24 mouse cellular contexts compared by ENCODE assay signal in genomic region chr14:121954129-121954528, GRCm38 (mm10). TPM values are rescaled to one million over a fixed set of nuclear protein-coding genes. Genes with fewer than 3 reads are reported as not detected.
"Had no signal": no experiment of that assay in that cellular context is flagged by ENCODE, and none has a peak within 500 bp of the region (broad histone marks: within the 10 kb centered on the region; RNA-seq: fewer than 3 reads in every experiment).

No protein-coding gene starts in this region.

- H3K9me3 ChIP-seq: limb, embryonic 10.5 days; limb, embryonic 13.5 days; liver, embryonic 12.5 days; liver, embryonic 15.5 days; lung, embryonic 15.5 days had no signal

- H3K4me1 ChIP-seq: limb, embryonic 10.5 days; lung, embryonic 15.5 days had no signal

- DNase-seq: kidney, adult 2 months; kidney, postnatal 25 days; layer of hippocampus, adult 9-11 months; liver; lung, adult 18-20 months; lung, postnatal 10 days; lung, postnatal 4 days; midbrain, embryonic 14.5 days; right cerebral cortex, adult 18-20 months; right cerebral cortex, postnatal 14 days; right cerebral cortex, postnatal 4 days; thymus, adult 18-20 months had no signal

- H3K4me3 ChIP-seq: layer of hippocampus, adult 2 months; limb, embryonic 10.5 days; limb, embryonic 13.5 days; liver, embryonic 12.5 days; liver, embryonic 15.5 days; lung, embryonic 15.5 days had no signal

- H3K27ac ChIP-seq: kidney, postnatal 0 days; layer of hippocampus, adult 2 months; limb, embryonic 10.5 days; limb, embryonic 13.5 days; liver, embryonic 12.5 days; liver, embryonic 15.5 days; lung, embryonic 15.5 days had no signal

- H3K4me2 ChIP-seq: limb, embryonic 13.5 days; liver, embryonic 12.5 days; liver, embryonic 15.5 days; lung, embryonic 15.5 days; midbrain, embryonic 11.5 days had no signal

- H3K27me3 ChIP-seq: limb, embryonic 13.5 days; liver, embryonic 12.5 days; liver, embryonic 15.5 days; lung, embryonic 15.5 days had no signal

- H3K9ac ChIP-seq: limb, embryonic 13.5 days; liver, embryonic 12.5 days; liver, embryonic 15.5 days; lung, embryonic 15.5 days had no signal

- ATAC-seq: liver, embryonic 12.5 days had no signal

- H3K36me3 ChIP-seq: lung, embryonic 15.5 days had no signal

RNA-seq across cellular contexts. Expression of gene Gpr18, which starts 38.5 kb away (rescaled TPM):
- total RNA-seq: layer of hippocampus, adult 2 months; layer of hippocampus, postnatal 25 days; left cerebral cortex, adult 18-20 months; left cerebral cortex, postnatal 25 days; midbrain, postnatal 0 days had no signal
- polyA plus RNA-seq: liver, embryonic 12.5 days; midbrain, embryonic 14.5 days had no signal
